Comparison of ENCODE assay signal across 8 mouse cellular contexts in genomic region chr11:87578963-87579601, GRCm38 (mm10). TPM values are rescaled to one million over a fixed set of nuclear protein-coding genes. Genes with fewer than 3 reads are reported as not detected.
A peak's percentile ranks its signal among the peaks of the same experiment; 100 is the strongest.
DNase-seq lines count a peak whose midpoint lies in the region; ATAC-seq lines count a peak whose summit lies in the region.

No protein-coding gene starts in this region.

- H3K4me2 ChIP-seq in forebrain, embryonic 15.5 days (replicated peaks) = peak overlapping the region; percentile 98
- peak overlapping the region; percentile 97 for H3K4me2 ChIP-seq in liver, embryonic 15.5 days

- no peaks in the 10 kb centered on the region for H3K36me3 ChIP-seq in forebrain, embryonic 15.5 days
- no peaks in the 10 kb centered on the region for H3K36me3 ChIP-seq in liver, embryonic 15.5 days (replicated peaks)

- peak overlapping the region; percentile 66 for H3K4me3 ChIP-seq in forebrain, embryonic 15.5 days
- peak overlapping the region; percentile 64 for H3K4me3 ChIP-seq in liver, embryonic 15.5 days (replicated peaks)

- DNase-seq in thymus, postnatal 0 days (ENCODE audit: low spot score) = peak; percentile 42
- no peak for DNase-seq in thymus, adult 18-20 months
- peak; percentile 29 for DNase-seq in induced T-regulatory cell, adult 2 months (ENCODE audit: low read depth)
- DNase-seq in B cell, adult 2 months = no peak
- DNase-seq in right cerebral cortex, postnatal 14 days = no peak

- H3K4me1 ChIP-seq in forebrain, embryonic 15.5 days = peaks cover 15% of the 10 kb centered on the region
- H3K4me1 ChIP-seq in liver, embryonic 15.5 days (replicated peaks) = peaks cover 29% of the 10 kb centered on the region

- H3K27me3 ChIP-seq in forebrain, embryonic 15.5 days = no peaks in the 10 kb centered on the region
- peaks cover 11% of the 10 kb centered on the region for H3K27me3 ChIP-seq in liver, embryonic 15.5 days

- peak; percentile 66 for ATAC-seq in forebrain, embryonic 15.5 days (replicated peaks)
- peak; percentile 27; the same call in 1 of the 2 replicates for ATAC-seq in liver, embryonic 15.5 days (ENCODE audit: insufficient read depth)
- ATAC-seq in neutrophil, adult 5-6 weeks (ENCODE audit: extremely low read depth, insufficient number of reproducible peaks, low FRiP score, poor library complexity, severe bottlenecking) = peak; percentile 9; the same call in 1 of the 2 replicates

- H3K27ac ChIP-seq in forebrain, embryonic 15.5 days (replicated peaks) = peak overlapping the region; percentile 15; the same call in 1 of the 2 replicates
- H3K27ac ChIP-seq in liver, embryonic 15.5 days (replicated peaks) = peak overlapping the region; percentile 41

- H3K9ac ChIP-seq in forebrain, embryonic 15.5 days (replicated peaks) = peak overlapping the region; percentile 65; the same call in 1 of the 2 replicates
- no peak overlapping the region; the same call in 1 of the 2 replicates for H3K9ac ChIP-seq in liver, embryonic 15.5 days

- H3K9me3 ChIP-seq in forebrain, embryonic 15.5 days = no peaks in the 10 kb centered on the region
- H3K9me3 ChIP-seq in liver, embryonic 15.5 days (replicated peaks) = no peaks in the 10 kb centered on the region

- 12% methylated on average over 10 of the region's 10 CpGs for WGBS in forebrain, embryonic 15.5 days
- 11% methylated on average over 10 of the region's 10 CpGs for WGBS in liver, embryonic 15.5 days (ENCODE audit: insufficient replicate concordance)

RNA-seq across cellular contexts. Expression of gene Sept4, which starts 10.4 kb away (rescaled TPM):
- 23.9 and 25.0 TPM in 2 replicates for polyA plus RNA-seq in thymus, postnatal 0 days (2015; fragmentation: Nextera tagmentation; extraction: Ambion mirVana)
- 18.0 and 22.2 TPM in 2 replicates for polyA plus RNA-seq in forebrain, embryonic 15.5 days (2015; fragmentation: Nextera tagmentation; extraction: Ambion mirVana)
- polyA plus RNA-seq in liver, embryonic 15.5 days (2015; fragmentation: Nextera tagmentation; extraction: Ambion mirVana) = 11.6 and 12.6 TPM in 2 replicates
- 1.4 and 1.5 TPM in 2 replicates for total RNA-seq in neutrophil, adult 5-6 weeks (2017)

RNA-seq across cellular contexts. Expression of gene Gm11492, which starts 12.6 kb away (rescaled TPM):
- polyA plus RNA-seq in thymus, postnatal 0 days (2015; fragmentation: Nextera tagmentation; extraction: Ambion mirVana) = not detected in 2 replicates
- not detected in 2 replicates for polyA plus RNA-seq in forebrain, embryonic 15.5 days (2015; fragmentation: Nextera tagmentation; extraction: Ambion mirVana)
- polyA plus RNA-seq in liver, embryonic 15.5 days (2015; fragmentation: Nextera tagmentation; extraction: Ambion mirVana) = not detected in 2 replicates
- total RNA-seq in neutrophil, adult 5-6 weeks (2017) = not detected in 2 replicates

RNA-seq across cellular contexts. Expression of gene Mtmr4, which starts 12.9 kb away (rescaled TPM):
- 19.6 and 21.1 TPM in 2 replicates for polyA plus RNA-seq in thymus, postnatal 0 days (2015; fragmentation: Nextera tagmentation; extraction: Ambion mirVana)
- polyA plus RNA-seq in forebrain, embryonic 15.5 days (2015; fragmentation: Nextera tagmentation; extraction: Ambion mirVana) = 62.4 and 62.7 TPM in 2 replicates
- 9.7 and 11.0 TPM in 2 replicates for polyA plus RNA-seq in liver, embryonic 15.5 days (2015; fragmentation: Nextera tagmentation; extraction: Ambion mirVana)
- 27.7 TPM in 2 replicates for total RNA-seq in neutrophil, adult 5-6 weeks (2017)

RNA-seq across cellular contexts. Expression of gene Hsf5, which starts 37.9 kb away (rescaled TPM):
- polyA plus RNA-seq in thymus, postnatal 0 days (2015; fragmentation: Nextera tagmentation; extraction: Ambion mirVana) = 0.10 and 0.12 TPM in 2 replicates
- polyA plus RNA-seq in forebrain, embryonic 15.5 days (2015; fragmentation: Nextera tagmentation; extraction: Ambion mirVana) = 0.48 and 0.55 TPM in 2 replicates
- not detected in 2 replicates for polyA plus RNA-seq in liver, embryonic 15.5 days (2015; fragmentation: Nextera tagmentation; extraction: Ambion mirVana)
- total RNA-seq in neutrophil, adult 5-6 weeks (2017) = not detected in 2 replicates

Comparison
In these comparisons a context has a peak if more than half of its experiments do, and no peak if none do; other contexts are left out.
1. DNase-seq: peak in thymus, postnatal 0 days (single experiment) and induced T-regulatory cell, adult 2 months (single experiment); none in thymus, adult 18-20 months (0 of 2), B cell, adult 2 months (0 of 2) and right cerebral cortex, postnatal 14 days (single experiment).
2. ATAC-seq: peak in every context shown above with its lines; median percentile 66 in forebrain, embryonic 15.5 days; 27 in liver, embryonic 15.5 days; 9 in neutrophil, adult 5-6 weeks.